Mouse (Mus musculus): ENCODE results near the gene Fam126b. TPM values are rescaled to one million over a fixed set of nuclear protein-coding genes. Genes with fewer than 3 reads are reported as not detected.
A peak's percentile ranks its signal among the peaks of the same experiment; 100 is the strongest.
"Not testable (repeated sequence)": the region's sequence is repeated elsewhere in the genome, so short reads cannot be mapped to it uniquely, and the experiment has no call there.

The Fam126b gene
- polyA plus RNA-seq, 1 experiment from 2014 or later, result 9.8 TPM

DNA sequence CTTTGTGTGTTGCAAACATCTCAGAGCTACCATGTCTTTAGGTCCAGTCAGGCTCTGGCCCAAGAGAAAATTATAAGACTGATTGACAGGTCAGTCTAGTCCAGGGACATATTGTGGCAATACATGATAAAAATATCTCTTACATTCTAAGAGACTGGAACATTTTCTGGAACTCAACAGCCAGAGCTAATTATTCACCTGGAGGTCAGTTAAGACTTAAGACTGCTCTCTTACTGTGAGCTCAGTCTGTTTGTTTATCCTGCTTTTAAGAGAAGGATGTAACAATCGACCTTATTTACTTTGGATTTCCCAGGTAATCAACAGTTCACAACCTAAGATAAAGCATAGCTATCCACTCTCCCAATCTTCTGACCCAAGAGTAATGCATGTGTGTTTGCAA is 24.5 kb upstream of the Fam126b start:
- Histone ChIP-seq H3K9ac (no peak overlapping the region), H3K4me1 (replicated peaks) (no peaks in the 10 kb centered on the region), H3K27ac (replicated peaks) (no peak overlapping the region), H3K27me3 (no peaks in the 10 kb centered on the region), H3K4me3 (no peak overlapping the region), H3K4me2 (no peak overlapping the region), H3K9me3 (peaks cover 5% of the 10 kb centered on the region; the same call in 1 of the 2 replicates), H3K36me3 (no peaks in the 10 kb centered on the region)
- no peak for ATAC-seq (ENCODE audit: low read depth)
- 52% methylated on average over 1 of the region's 1 CpGs for WGBS

- Histone ChIP-seq H3K4me3 (no peak overlapping the region), H3K9me3 (peaks cover 5% of the 10 kb centered on the region; the same call in 1 of the 2 replicates), H3K9ac (no peak overlapping the region), H3K36me3 (no peaks in the 10 kb centered on the region), H3K4me1 (replicated peaks) (no peaks in the 10 kb centered on the region), H3K27ac (replicated peaks) (no peak overlapping the region), H3K27me3 (no peaks in the 10 kb centered on the region), H3K4me2 (no peak overlapping the region)
- ATAC-seq (ENCODE audit: low read depth), result no peak
- WGBS, result 90% methylated on average over 1 of the region's 1 CpGs
Observed at GRCm38 (mm10) chr1:58610166-58610565, 24.0 kb upstream of the Fam126b start.

- H3K9ac ChIP-seq; ATAC-seq (ENCODE audit: low read depth); H3K36me3 ChIP-seq; H3K4me2 ChIP-seq; H3K4me1 ChIP-seq (replicated peaks); H3K9me3 ChIP-seq; H3K4me3 ChIP-seq; H3K27ac ChIP-seq (replicated peaks); H3K27me3 ChIP-seq: not testable (repeated sequence)
- WGBS, result 92% methylated on average over 5 of the region's 5 CpGs
Observed at GRCm38 (mm10) chr1:58609591-58609990, 23.5 kb upstream of the Fam126b start.

GRCm38 (mm10) chr1:58603738-58604137 is 17.6 kb upstream of the Fam126b start:
- Histone ChIP-seq H3K4me1 (replicated peaks) (no peaks in the 10 kb centered on the region), H3K36me3 (no peaks in the 10 kb centered on the region), H3K4me3 (no peak overlapping the region), H3K4me2 (no peak overlapping the region), H3K27me3 (no peaks in the 10 kb centered on the region), H3K9me3 (peaks cover 5% of the 10 kb centered on the region; the same call in 1 of the 2 replicates), H3K9ac (no peak overlapping the region), H3K27ac (replicated peaks) (no peak overlapping the region)
- no peak for ATAC-seq (ENCODE audit: low read depth)
- 84% methylated on average over 4 of the region's 4 CpGs for WGBS

DNA sequence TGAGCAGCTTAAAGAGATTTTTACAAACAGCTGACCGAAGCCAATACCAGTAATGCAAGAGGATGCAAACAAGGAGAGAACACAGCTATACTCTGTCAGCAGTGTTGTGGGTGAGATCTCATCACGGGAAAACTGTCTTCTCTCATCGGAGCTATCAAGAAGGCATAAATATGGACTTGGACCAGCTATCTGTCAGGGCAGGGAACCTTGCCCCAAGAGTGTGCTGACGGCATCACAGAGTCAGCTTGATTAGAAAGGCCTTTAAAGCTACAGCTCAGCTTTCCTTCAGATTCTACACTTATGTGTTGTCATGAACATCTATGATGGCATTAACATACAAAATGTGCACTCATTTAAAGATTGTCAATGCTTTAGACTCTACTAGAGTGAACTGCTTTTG is 16.6 kb upstream of the Fam126b start:
- Histone ChIP-seq H3K27ac (replicated peaks) (no peak overlapping the region), H3K36me3 (no peaks in the 10 kb centered on the region), H3K4me1 (replicated peaks) (no peaks in the 10 kb centered on the region), H3K4me3 (no peak overlapping the region), H3K27me3 (no peaks in the 10 kb centered on the region), H3K9ac (no peak overlapping the region), H3K4me2 (no peak overlapping the region), H3K9me3 (no peaks in the 10 kb centered on the region)
- ATAC-seq (ENCODE audit: low read depth), result no peak
- 79% methylated on average over 4 of the region's 4 CpGs for WGBS

DNA sequence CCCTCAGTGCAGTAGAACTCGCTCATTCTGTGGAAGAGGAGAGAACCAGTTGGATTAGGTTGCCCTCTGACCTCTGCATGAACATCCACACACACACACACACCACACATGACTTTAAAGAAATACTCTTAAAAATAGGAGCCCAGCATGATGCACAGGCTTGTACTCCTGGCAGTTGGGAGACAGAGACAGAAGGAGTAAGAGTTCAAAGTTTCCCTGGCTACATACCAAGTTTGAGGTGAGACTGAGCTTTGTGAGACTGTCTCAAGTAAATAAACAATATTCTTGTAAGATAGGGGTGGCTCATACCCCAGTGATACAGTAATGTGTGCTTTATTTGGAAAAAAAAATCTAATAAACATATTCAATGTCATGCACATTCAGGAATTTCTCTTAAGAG is 1.4 kb upstream of the Fam126b start:
- Histone ChIP-seq H3K9ac (no peak overlapping the region), H3K4me1 (replicated peaks) (peaks cover 16% of the 10 kb centered on the region), H3K4me2 (peak overlapping the region; percentile 74), H3K4me3 (peak overlapping the region; percentile 77), H3K36me3 (peaks cover 10% of the 10 kb centered on the region), H3K27ac (replicated peaks) (no peak overlapping the region), H3K27me3 (no peaks in the 10 kb centered on the region), H3K9me3 (no peaks in the 10 kb centered on the region)
- no peak for ATAC-seq (ENCODE audit: low read depth)
- WGBS, result 80% methylated on average over 1 of the region's 1 CpGs

GRCm38 (mm10) chr1:58585373-58586170 is 551 bp downstream of the Fam126b start:
- Histone ChIP-seq H3K9me3 (no peaks in the 10 kb centered on the region), H3K27ac (replicated peaks) (peak overlapping the region; percentile 69), H3K9ac (peak overlapping the region; percentile 95), H3K4me3 (peak overlapping the region; percentile 77), H3K4me2 (peak overlapping the region; percentile 67), H3K27me3 (no peaks in the 10 kb centered on the region), H3K36me3 (no peaks in the 10 kb centered on the region), H3K4me1 (replicated peaks) (peaks cover 16% of the 10 kb centered on the region)
- WGBS, result 6% methylated on average over 35 of the region's 36 CpGs
- peak; percentile 78 for ATAC-seq (ENCODE audit: low read depth)

GRCm38 (mm10) chr1:58584271-58584670 is 1.9 kb downstream of the Fam126b start:
- peaks cover 16% of the 10 kb centered on the region for H3K4me1 ChIP-seq (replicated peaks)
- 80% methylated on average over 1 of the region's 1 CpGs for WGBS
- no peak overlapping the region for H3K27ac ChIP-seq (replicated peaks)
- no peaks in the 10 kb centered on the region for H3K27me3 ChIP-seq
- H3K4me3 ChIP-seq, result no peak overlapping the region
- H3K36me3 ChIP-seq, result no peaks in the 10 kb centered on the region
- ATAC-seq (ENCODE audit: low read depth), result no peak
- no peak overlapping the region for H3K9ac ChIP-seq
- no peaks in the 10 kb centered on the region for H3K9me3 ChIP-seq
- no peak overlapping the region for H3K4me2 ChIP-seq

DNA sequence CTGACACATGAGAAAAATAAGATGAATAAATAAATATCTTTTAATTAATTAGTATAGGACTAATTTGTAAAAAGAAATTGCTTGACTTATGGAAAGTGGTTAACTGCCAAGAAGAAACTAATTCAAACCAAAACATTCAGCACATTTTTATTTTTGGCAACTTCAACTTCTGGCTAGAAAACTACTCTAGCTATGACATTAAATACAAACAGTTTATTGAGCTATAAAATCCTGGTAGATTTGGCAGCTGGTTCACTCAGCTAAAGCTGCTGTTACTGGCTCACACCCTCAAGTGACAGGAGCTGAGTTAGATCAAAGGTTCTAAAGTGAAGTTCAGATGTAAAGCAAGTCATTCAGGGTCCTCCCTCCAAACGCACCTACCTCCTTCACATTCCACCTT is 3.5 kb downstream of the Fam126b start:
- no peaks in the 10 kb centered on the region for H3K27me3 ChIP-seq
- no peaks in the 10 kb centered on the region for H3K36me3 ChIP-seq
- H3K4me3 ChIP-seq, result no peak overlapping the region
- 80% methylated on average over 1 of the region's 1 CpGs for WGBS
- no peak overlapping the region for H3K27ac ChIP-seq (replicated peaks)
- H3K4me2 ChIP-seq, result no peak overlapping the region
- H3K9ac ChIP-seq, result no peak overlapping the region
- peaks cover 16% of the 10 kb centered on the region for H3K4me1 ChIP-seq (replicated peaks)
- H3K9me3 ChIP-seq, result no peaks in the 10 kb centered on the region
- no peak for ATAC-seq (ENCODE audit: low read depth)

DNA sequence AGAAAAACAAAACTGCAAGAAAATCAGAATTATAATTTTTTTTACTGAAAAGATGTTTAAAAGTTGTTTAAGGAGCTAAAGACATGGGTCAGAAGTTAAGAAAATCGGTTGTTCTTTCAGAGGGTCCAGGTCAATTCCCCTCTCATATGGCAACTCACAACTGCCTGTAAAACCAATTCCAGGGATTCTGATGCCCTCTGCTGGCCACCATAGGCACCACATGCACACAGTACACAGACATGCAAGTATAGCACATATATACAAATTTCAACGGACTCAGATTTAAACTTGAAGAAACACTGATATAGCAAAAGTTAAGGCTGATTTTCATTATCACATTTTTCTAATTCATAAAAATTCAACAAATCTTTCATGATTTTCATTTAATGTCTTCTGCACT is 6.9 kb downstream of the Fam126b start:
- H3K4me2 ChIP-seq, result no peak overlapping the region
- 85% methylated on average over 2 of the region's 2 CpGs for WGBS
- no peaks in the 10 kb centered on the region for H3K4me1 ChIP-seq (replicated peaks)
- no peaks in the 10 kb centered on the region for H3K27me3 ChIP-seq
- H3K4me3 ChIP-seq, result no peak overlapping the region
- H3K36me3 ChIP-seq, result no peaks in the 10 kb centered on the region
- no peaks in the 10 kb centered on the region for H3K9me3 ChIP-seq
- no peak overlapping the region for H3K27ac ChIP-seq (replicated peaks)
- no peak overlapping the region for H3K9ac ChIP-seq
- ATAC-seq (ENCODE audit: low read depth), result no peak

GRCm38 (mm10) chr1:58570437-58570836 is 15.7 kb downstream of the Fam126b start:
- Histone ChIP-seq H3K4me1 (replicated peaks) (no peaks in the 10 kb centered on the region), H3K4me3 (no peak overlapping the region), H3K9me3 (no peaks in the 10 kb centered on the region), H3K27ac (replicated peaks) (no peak overlapping the region), H3K4me2 (no peak overlapping the region), H3K36me3 (no peaks in the 10 kb centered on the region), H3K9ac (no peak overlapping the region), H3K27me3 (no peaks in the 10 kb centered on the region)
- no peak for ATAC-seq (ENCODE audit: low read depth)
- WGBS, result 36% methylated on average over 4 of the region's 4 CpGs

GRCm38 (mm10) chr1:58568456-58569130 is 17.5 kb downstream of the Fam126b start:
- no peak overlapping the region for H3K4me2 ChIP-seq

More at GRCm38 (mm10) chr1:58568456-58569130, 17.5 kb downstream of the Fam126b start:
- H3K9ac ChIP-seq, result no peak overlapping the region
- H3K9me3 ChIP-seq, result no peaks in the 10 kb centered on the region
- H3K36me3 ChIP-seq, result 0 out of 2 replicates have a peak, but pooled peaks cover 4% of the 10 kb centered on the region
- no peaks in the 10 kb centered on the region for H3K4me1 ChIP-seq (replicated peaks)
- no peak overlapping the region for H3K4me3 ChIP-seq
- H3K27me3 ChIP-seq, result no peaks in the 10 kb centered on the region
- H3K27ac ChIP-seq (replicated peaks), result no peak overlapping the region
- no peak for ATAC-seq (ENCODE audit: low read depth)

Measured in neural tube, embryonic 13.5 days (tissue).